Mouse (Mus musculus) olfactory bulb, adult 2 months (tissue): ENCODE data around the gene Tapbp. TPM values are rescaled to one million over a fixed set of nuclear protein-coding genes. Genes with fewer than 3 reads are reported as not detected.
A peak's percentile ranks its signal among the peaks of the same experiment; 100 is the strongest.
"Not testable (repeated sequence)": the region's sequence is repeated elsewhere in the genome, so short reads cannot be mapped to it uniquely, and the experiment has no call there.

Experiments
- H3K27ac ChIP-seq: fragments of 200-500 bp; 2 replicates; pipeline ENCODE4 v1.5.1; 2012; ENCODE audit warnings: low read depth, low read length; ENCODE audit not compliant: insufficient read depth
- H3K4me1 ChIP-seq: fragments of 200-500 bp; 2 replicates; pipeline ENCODE4 v1.6.1; 2012; ENCODE audit warnings: low read length; ENCODE audit not compliant: control insufficient read depth, insufficient read depth
- H3K4me3 ChIP-seq: fragments of 200-500 bp; 2 replicates; pipeline ENCODE4 v1.5.1; 2012; ENCODE audit warnings: mild to moderate bottlenecking, low read depth, low read length, moderate library complexity; ENCODE audit not compliant: insufficient read depth
- CTCF ChIP-seq: fragments of 200-500 bp; IDR thresholded peaks from 2 replicates; pipeline ENCODE4 v1.5.1; 2012; ENCODE audit warnings: low read depth, mild to moderate bottlenecking, low read length, moderate library complexity; ENCODE audit not compliant: insufficient read depth
- POLR2A ChIP-seq: fragments of 200-500 bp; IDR thresholded peaks from 2 replicates; pipeline ENCODE4 v1.6.1; 2012; ENCODE audit warnings: mild to moderate bottlenecking, low read depth, low read length, moderate library complexity; ENCODE audit not compliant: insufficient read depth
- WGBS: fragments of 180-500 bp; shearing (Covaris S2); methylation state at CpG from one replicate; pipeline ENCODE4 v1.1.7; 2018; 5-methylcytosine and 5-hydroxymethylcytosine counted together
- polyA plus RNA-seq: library from polyadenylated mRNA; stranded (reverse); fragments of >200 nt; gene quantifications from 2 replicates; pipeline ENCODE4 v1.2.4, GENCODE M21; 2012; ENCODE audit warnings: low replicate concordance; ENCODE audit not compliant: missing spikeins, insufficient read depth, insufficient read length

Gene Tapbp
- polyA plus RNA-seq, 1 experiment: 118 TPM

DNA sequence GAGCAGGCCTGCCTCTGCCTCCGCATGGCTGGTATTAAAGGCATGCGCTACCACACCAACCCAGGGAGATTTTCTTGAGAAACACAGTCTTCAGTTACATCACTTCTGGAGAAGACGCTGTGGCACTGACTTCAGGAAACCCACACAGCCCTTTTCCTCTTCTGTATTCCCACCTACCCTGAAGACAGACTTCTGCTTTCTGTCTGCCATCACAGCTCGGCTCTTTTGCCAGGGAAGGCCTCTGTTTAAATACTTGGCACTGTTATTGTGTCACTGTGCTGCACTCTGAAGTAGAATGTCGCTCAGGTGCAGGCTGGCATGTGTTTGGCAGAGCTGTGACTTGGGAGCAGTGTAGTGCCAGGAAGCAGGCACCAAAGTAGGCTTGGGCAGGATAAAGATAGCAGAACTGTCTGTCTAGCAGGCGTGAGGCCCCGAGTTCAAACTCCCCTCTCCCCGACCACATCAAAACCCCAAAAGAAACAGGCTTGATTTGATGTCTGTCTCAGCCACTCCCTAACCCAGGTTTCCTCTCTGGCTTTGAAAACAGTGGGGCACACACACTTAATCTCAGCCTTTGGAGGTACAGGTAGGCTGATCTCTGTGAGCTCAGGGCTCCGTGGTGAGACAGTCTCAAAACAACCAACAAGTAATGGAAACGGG is 31.9 kb downstream of the Tapbp start:
- no peak overlapping the region for H3K4me3 ChIP-seq
- peaks cover 27% of the 10 kb centered on the region for H3K4me1 ChIP-seq
- TF ChIP-seq CTCF (no peak), POLR2A (no peak)
- WGBS: 89% methylated on average over 10 of the region's 10 CpGs
- H3K27ac ChIP-seq: no peak overlapping the region

DNA sequence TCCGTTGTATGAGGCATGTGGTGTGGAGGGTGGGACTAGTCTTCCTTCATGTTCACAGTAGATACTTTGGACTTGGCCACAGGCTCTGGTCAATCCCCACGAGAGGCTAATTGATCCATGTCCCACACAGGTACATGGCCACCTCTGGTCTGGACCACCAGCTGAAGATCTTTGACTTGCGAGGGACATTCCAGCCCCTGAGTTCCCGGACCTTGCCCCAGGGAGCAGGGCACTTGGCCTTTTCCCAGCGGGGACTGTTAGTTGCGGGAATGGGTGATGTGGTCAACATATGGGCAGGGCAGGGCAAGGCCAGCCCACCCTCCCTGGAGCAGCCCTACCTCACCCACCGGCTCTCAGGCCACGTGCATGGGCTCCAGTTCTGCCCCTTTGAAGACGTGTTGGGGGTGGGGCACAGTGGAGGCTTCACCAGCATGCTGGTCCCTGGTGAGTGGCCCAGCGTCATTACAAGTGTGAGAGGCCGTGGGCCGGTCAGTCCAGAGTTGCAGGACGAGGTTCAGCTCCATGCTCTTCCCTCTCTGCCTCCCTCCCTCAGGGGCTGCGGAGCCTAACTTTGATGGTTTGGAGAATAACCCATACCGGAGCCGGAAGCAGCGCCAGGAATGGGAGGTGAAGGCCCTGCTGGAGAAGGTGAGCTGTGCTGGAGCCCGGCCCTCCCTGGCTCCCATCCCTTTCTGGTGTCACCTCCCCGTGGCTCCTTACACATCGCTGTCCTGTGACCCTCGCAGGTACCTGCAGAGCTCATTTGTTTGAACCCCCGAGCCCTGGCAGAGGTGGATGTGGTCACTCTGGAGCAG is 32.6 kb downstream of the Tapbp start:
- no peak for TF ChIP-seq CTCF
- no peak for TF ChIP-seq POLR2A
- H3K27ac ChIP-seq: no peak overlapping the region

DNA sequence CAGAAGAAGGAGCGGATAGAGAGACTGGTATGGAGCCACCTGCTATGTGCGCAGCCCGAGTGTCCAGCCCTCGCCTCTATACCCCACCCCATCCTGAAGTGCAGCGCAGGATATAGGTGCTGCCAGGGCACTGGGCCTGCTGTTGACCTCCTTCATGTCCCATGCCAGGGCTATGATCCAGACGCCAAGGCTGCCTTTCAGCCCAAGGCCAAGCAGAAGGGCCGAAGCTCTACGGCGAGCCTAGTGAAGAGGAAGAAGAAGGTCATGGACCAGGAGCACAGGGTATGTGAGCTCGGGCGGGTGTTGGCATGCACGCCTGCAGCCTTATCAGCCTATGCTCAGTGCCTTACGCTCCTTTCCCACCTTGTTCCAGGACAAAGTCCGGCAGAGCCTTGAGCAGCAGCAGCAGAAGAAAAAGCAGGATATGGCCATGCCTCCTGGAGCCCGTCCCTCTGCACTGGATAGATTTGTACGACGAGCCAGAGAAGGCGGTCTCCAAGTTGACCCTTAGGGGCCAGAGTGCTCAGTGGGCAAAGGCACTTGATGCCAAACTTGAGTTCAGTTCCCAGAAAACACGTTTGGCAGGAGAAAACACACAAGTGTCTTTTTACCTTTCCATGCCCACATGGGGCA is 33.3 kb downstream of the Tapbp start:
- peaks cover 27% of the 10 kb centered on the region for H3K4me1 ChIP-seq
- WGBS: 91% methylated on average over 19 of the region's 19 CpGs
- TF ChIP-seq CTCF (no peak), POLR2A (no peak)
- no peak overlapping the region for H3K27ac ChIP-seq
- no peak overlapping the region for H3K4me3 ChIP-seq

More for the DNA sequence above, 32.6 kb downstream of the Tapbp start:
- peaks cover 27% of the 10 kb centered on the region for H3K4me1 ChIP-seq
- WGBS: 87% methylated on average over 22 of the region's 22 CpGs
- H3K4me3 ChIP-seq: no peak overlapping the region

DNA sequence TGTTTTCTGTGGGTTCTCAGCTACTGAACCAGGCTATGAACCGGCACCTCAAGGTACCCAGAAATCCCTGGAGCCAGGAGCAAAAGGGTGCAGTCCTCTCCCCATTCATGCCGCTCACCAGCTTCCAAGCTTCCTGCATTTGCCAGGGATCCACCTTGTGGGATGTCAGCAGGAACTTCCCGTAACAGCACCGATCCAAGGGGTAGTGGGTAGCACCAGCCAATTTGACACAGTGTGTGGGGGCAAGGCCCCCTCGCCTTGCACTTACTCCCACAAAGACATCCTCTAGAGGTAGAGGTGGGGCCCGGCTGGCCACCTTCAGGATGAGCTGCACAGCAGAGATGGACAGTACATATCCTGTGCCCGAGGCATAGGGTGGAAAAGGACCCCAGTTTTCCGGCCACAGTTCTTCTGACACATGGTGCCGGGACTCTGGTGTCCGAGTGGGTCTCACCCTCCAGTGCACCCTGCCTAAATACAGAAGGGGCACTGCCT is 34.5 kb downstream of the Tapbp start:
- Histone ChIP-seq H3K4me3 (peak overlapping the region; percentile 72), H3K27ac (no peak overlapping the region), H3K4me1 (peaks cover 35% of the 10 kb centered on the region)
- TF ChIP-seq CTCF: no peak
- no peak for TF ChIP-seq POLR2A
- WGBS: 63% methylated on average over 10 of the region's 10 CpGs

DNA sequence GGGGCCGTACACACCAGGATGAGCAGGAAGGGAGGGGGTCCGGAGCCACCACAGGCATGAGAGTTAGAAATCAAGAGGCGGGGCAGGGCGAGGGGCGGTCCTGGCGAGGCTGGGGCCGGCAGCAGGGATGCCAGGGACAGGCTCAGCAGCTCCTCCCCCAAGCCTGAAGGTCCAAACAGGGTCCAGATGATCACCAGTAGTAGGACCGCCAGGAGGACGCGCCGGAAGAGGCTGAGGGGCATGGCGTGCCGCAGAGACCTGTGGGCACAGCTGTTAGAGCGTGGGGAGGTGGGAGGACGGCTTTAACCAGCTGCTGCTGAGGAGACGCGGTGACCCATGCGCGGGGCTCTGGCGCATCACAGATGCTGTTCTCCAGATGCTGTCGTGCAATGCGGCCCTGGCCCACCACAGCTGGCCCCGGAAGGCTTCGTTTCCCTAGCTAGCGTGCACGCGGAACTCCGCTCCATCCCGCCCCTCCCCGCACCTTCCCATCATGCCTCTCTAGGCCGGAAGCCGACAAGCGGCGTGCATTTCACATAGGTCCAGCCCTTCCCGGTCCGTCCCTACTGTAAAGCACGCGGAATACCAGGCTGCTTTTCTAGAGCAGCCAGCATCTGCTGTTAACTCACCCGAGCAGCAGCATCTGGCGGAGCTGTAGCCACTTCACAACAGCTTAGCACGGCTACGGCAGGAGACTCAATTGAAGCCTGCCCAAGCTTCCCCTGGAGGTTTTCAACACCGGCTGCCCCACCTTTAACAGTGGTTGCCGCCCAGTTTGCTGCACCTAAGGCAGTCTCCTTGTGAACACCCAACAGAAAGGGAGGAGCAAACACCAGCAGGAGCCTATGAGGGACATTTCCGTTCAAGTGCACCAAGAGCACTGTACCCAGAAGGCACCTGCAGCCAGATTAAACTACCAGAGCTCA is 35.6 kb downstream of the Tapbp start, which contains the start of gene B3galt4:
TSS of gene B3galt4 (minus strand) at position 468 of the 926 bp plus-strand sequence.
- peak within 1 kb of the TSS; percentile 72 for H3K4me3 ChIP-seq
- H3K4me1 ChIP-seq: peaks cover 35% of the 10 kb centered on the region
- TF ChIP-seq POLR2A (peak; percentile 72), CTCF (no peak)
- peak within 1 kb of the TSS; percentile 76 for H3K27ac ChIP-seq
- WGBS: under 1% methylated on average over 41 of the region's 45 CpGs

DNA sequence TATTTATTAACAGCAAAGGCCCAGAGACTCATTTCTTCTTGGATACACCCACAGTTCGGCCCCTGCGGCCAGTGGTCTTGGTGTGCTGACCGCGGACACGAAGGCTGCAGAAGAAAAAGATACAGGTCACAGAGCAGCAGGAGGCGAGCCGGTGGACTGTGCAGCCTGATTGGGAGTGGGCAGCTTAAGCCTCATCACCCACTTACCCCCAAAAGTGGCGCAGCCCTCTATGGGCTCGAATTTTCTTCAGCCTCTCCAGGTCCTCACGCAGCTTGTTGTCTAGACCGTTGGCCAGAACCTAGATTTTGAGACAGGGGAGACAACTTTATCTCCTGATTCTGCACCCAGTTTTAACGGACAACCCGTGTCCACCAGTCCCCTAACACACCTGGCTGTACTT is 36.3 kb downstream of the Tapbp start:
- not testable (repeated sequence) for H3K27ac ChIP-seq, H3K4me3 ChIP-seq
- peaks cover 35% of the 10 kb centered on the region for H3K4me1 ChIP-seq
- 76% methylated on average over 13 of the region's 13 CpGs for WGBS

DNA sequence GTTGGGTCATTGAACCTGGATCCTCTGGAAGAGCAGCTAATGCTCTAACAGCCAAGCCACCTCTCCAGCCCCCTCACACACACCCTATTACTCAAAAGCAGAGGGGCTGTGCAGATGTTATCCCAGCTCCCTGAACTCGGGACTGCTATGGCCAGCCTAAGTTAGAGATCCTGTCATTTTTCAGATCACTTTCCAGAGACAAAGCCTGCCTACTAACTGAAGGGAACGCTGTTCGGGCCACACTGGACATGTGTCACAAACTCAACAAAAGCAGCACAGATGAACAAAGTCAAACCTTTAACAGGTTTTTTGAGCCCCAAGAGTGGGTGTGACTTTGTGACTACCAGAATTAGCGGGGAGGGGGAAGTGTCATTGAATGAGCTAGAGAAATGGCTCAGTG is 37.2 kb downstream of the Tapbp start:
- Histone ChIP-seq H3K27ac (no peak overlapping the region), H3K4me3 (no peak overlapping the region), H3K4me1 (peaks cover 38% of the 10 kb centered on the region)
- 80% methylated on average over 4 of the region's 4 CpGs for WGBS
- TF ChIP-seq CTCF: no peak
- TF ChIP-seq POLR2A: no peak

DNA sequence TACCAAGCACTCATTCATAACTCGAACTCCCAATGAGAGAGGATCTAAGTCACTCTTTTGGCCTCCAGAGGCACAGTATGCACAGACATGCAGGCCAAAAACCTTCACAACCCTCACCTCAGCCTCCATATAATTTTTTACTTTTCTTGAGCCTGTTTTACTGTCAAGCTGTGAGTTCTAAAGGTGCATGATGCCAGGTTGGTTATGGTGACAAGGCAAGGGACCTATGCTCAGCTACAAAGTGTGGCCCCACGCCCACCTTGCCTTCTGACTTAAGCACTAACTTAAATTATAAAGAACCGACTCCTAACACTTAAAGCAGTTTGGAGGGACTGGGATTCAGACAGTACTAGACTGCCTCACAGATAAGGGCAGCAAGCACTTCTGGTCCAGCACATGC is 37.6 kb downstream of the Tapbp start:
- H3K27ac ChIP-seq: no peak overlapping the region
- WGBS: 81% methylated on average over 3 of the region's 3 CpGs
- no peak overlapping the region for H3K4me3 ChIP-seq
- H3K4me1 ChIP-seq: peaks cover 39% of the 10 kb centered on the region
- TF ChIP-seq CTCF (no peak), POLR2A (no peak)
